Mouse (Mus musculus): ENCODE measurements around the gene Gria3. TPM values are rescaled to one million over a fixed set of nuclear protein-coding genes. Genes with fewer than 3 reads are reported as not detected.
A peak's percentile ranks its signal among the peaks of the same experiment; 100 is the strongest.

Gria3 gene
- polyA plus RNA-seq, 1 experiment from 2014 or later = 3.3 TPM

DNA sequence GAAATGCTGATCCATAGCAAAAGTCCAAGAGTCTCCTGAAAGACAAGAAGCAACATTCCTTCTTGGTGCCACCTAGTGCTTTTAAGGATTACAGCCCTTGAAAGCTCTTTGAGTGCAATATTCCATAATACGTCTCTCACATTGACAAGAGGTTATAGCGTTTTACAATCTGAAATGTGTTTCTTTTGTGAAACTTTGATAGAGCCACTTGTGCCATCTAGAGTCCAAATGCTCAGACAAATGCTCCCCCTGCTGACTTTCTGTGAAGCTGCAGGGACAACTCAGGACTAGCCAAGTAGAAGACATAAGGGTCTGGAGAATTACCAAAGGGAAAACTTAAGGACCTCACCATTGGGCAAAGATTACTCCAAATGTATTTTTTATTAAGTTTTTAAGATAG, 214.3 kb downstream of the Gria3 start:
- DNase-seq (ENCODE audit: low spot score) (peak; percentile 67), ATAC-seq (replicated peaks; ENCODE audit: low FRiP score, low read depth) (no peak)
- Histone ChIP-seq H3K27ac (no peak overlapping the region), H3K9ac (ENCODE audit: low read depth, low read length) (no peak overlapping the region), H3K36me3 (ENCODE audit: insufficient read depth, low read length) (no peaks in the 10 kb centered on the region), H3K4me3 (replicated peaks; ENCODE audit: low read depth, low read length) (no peak overlapping the region), H3K9me3 (replicated peaks; ENCODE audit: low read length) (no peaks in the 10 kb centered on the region), H3K4me1 (replicated peaks; ENCODE audit: insufficient read depth, low read length) (no peaks in the 10 kb centered on the region), H3K27me3 (ENCODE audit: insufficient read depth, low read length) (no peaks in the 10 kb centered on the region), H3K4me2 (ENCODE audit: low read length) (no peak overlapping the region)
- WGBS = 31% methylated on average over 2 of the region's 2 CpGs
- peak; percentile 74 for TF ChIP-seq CTCF (IDR thresholded peaks at IDR 0.05; ENCODE audit: low read depth)

DNA sequence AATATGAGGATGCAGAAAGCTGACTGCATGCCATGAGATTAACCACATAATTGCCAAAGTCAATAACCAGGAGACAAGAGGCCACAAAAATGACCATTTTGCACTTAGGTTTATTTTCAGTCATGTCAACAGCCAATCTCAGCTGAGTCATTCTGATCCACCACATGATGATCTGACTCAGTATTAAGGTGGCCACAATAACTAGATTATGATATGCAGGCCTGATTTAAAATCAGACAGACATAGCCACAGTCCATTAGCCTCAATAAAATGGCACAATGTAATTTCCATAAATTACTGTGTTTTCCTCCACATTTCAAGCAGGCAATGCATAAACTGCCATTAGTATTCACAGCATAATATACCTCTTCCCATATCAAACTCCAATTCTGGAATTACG, 216.3 kb downstream of the Gria3 start:
- H3K9me3 ChIP-seq (replicated peaks; ENCODE audit: low read length) = no peaks in the 10 kb centered on the region
- H3K27me3 ChIP-seq (ENCODE audit: insufficient read depth, low read length) = no peaks in the 10 kb centered on the region
- H3K27ac ChIP-seq = no peak overlapping the region
- H3K4me1 ChIP-seq (replicated peaks; ENCODE audit: insufficient read depth, low read length) = no peaks in the 10 kb centered on the region
- no peak overlapping the region for H3K4me2 ChIP-seq (ENCODE audit: low read length)
- TF ChIP-seq CTCF (IDR thresholded peaks at IDR 0.05; ENCODE audit: low read depth) = no peak
- DNase-seq (ENCODE audit: low spot score) (no peak), ATAC-seq (replicated peaks; ENCODE audit: low FRiP score, low read depth) (no peak)
- 85% methylated on average over 1 of the region's 1 CpGs for WGBS
- no peak overlapping the region for H3K9ac ChIP-seq (ENCODE audit: low read depth, low read length)
- no peaks in the 10 kb centered on the region for H3K36me3 ChIP-seq (ENCODE audit: insufficient read depth, low read length)
- no peak overlapping the region for H3K4me3 ChIP-seq (replicated peaks; ENCODE audit: low read depth, low read length)

DNA sequence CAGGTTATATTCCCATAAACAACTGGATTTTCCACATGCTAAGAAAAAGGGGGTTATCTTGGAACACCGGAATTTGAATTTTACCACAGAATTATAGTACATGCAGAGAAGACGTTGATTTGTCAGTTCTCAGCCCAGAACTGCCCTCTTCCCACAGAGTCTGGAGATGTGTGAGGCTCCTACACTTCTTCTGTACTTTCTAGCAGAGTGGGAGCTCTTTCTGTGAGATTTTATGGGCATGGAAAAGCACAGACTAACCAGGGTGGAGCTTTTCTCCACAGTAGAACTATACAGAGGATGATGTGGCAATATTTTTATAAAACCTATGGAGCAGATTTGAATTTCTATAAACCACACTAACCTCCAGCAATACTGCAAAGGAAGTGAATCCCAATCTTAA, 217.7 kb downstream of the Gria3 start:
- TF ChIP-seq CTCF (IDR thresholded peaks at IDR 0.05; ENCODE audit: low read depth) = no peak
- 76% methylated on average over 2 of the region's 2 CpGs for WGBS
- no peak overlapping the region for H3K4me2 ChIP-seq (ENCODE audit: low read length)
- H3K4me1 ChIP-seq (replicated peaks; ENCODE audit: insufficient read depth, low read length) = no peaks in the 10 kb centered on the region
- no peak overlapping the region for H3K4me3 ChIP-seq (replicated peaks; ENCODE audit: low read depth, low read length)
- ATAC-seq (replicated peaks; ENCODE audit: low FRiP score, low read depth) = no peak
- no peaks in the 10 kb centered on the region for H3K36me3 ChIP-seq (ENCODE audit: insufficient read depth, low read length)
- no peaks in the 10 kb centered on the region for H3K27me3 ChIP-seq (ENCODE audit: insufficient read depth, low read length)
- DNase-seq (ENCODE audit: low spot score) = no peak
- H3K9ac ChIP-seq (ENCODE audit: low read depth, low read length) = no peak overlapping the region
- H3K9me3 ChIP-seq (replicated peaks; ENCODE audit: low read length) = no peaks in the 10 kb centered on the region
- H3K27ac ChIP-seq = no peak overlapping the region

DNA sequence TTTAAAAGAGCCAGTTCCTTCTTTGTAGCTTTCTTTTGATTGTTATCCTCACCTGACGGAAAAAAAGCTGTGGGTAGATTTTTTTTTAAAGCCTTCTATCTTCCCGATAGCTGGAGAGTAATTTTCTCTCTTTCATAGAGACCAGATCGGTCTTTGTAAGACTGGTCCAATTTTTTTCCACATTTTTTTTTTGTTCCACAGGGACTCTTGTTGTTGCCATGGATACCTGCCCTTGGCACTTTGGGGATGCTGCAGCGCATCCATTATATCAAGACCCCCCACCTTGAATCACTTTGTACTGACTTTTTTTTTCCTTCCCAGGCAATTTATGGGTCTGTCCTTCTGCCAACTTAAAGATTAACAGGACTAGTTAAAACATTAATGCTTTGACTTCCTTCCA, 232.9 kb downstream of the Gria3 start:
- no peak overlapping the region for H3K9ac ChIP-seq (ENCODE audit: low read depth, low read length)
- ATAC-seq (replicated peaks; ENCODE audit: low FRiP score, low read depth) (no peak), DNase-seq (ENCODE audit: low spot score) (no peak)
- H3K4me3 ChIP-seq (replicated peaks; ENCODE audit: low read depth, low read length) = no peak overlapping the region
- no peak for TF ChIP-seq CTCF (IDR thresholded peaks at IDR 0.05; ENCODE audit: low read depth)
- no peaks in the 10 kb centered on the region for H3K9me3 ChIP-seq (replicated peaks; ENCODE audit: low read length)
- H3K27me3 ChIP-seq (ENCODE audit: insufficient read depth, low read length) = no peaks in the 10 kb centered on the region
- WGBS = 62% methylated on average over 4 of the region's 4 CpGs
- H3K36me3 ChIP-seq (ENCODE audit: insufficient read depth, low read length) = no peaks in the 10 kb centered on the region
- H3K27ac ChIP-seq = no peak overlapping the region
- H3K4me2 ChIP-seq (ENCODE audit: low read length) = no peak overlapping the region
- H3K4me1 ChIP-seq (replicated peaks; ENCODE audit: insufficient read depth, low read length) = no peaks in the 10 kb centered on the region

DNA sequence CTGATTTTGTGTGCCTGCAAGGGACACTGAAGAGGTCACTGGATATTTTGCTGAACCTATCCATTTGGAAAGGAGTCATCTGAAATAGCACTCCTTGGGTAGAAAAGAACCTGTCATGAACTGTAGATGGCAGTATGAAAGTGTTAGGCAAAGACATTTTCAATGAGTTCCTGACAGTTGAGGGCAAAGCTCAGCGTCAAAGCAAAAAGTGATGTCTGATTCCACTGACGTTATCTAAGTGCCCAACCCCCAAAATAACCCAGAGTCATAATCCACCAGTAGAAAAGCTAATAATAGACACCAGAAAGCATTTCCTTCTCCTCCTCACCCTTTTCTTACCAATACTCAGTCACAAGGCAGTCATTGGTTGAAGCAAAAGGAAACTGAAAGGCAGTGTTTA, 244.3 kb downstream of the Gria3 start:
- Histone ChIP-seq H3K27ac (no peak overlapping the region), H3K4me1 (replicated peaks; ENCODE audit: insufficient read depth, low read length) (no peaks in the 10 kb centered on the region), H3K36me3 (ENCODE audit: insufficient read depth, low read length) (no peaks in the 10 kb centered on the region), H3K9ac (ENCODE audit: low read depth, low read length) (no peak overlapping the region), H3K4me3 (replicated peaks; ENCODE audit: low read depth, low read length) (no peak overlapping the region), H3K27me3 (ENCODE audit: insufficient read depth, low read length) (no peaks in the 10 kb centered on the region), H3K9me3 (replicated peaks; ENCODE audit: low read length) (no peaks in the 10 kb centered on the region), H3K4me2 (ENCODE audit: low read length) (no peak overlapping the region)
- ATAC-seq (replicated peaks; ENCODE audit: low FRiP score, low read depth) (no peak), DNase-seq (ENCODE audit: low spot score) (no peak)
- no peak for TF ChIP-seq CTCF (IDR thresholded peaks at IDR 0.05; ENCODE audit: low read depth)
- WGBS = 64% methylated on average over 2 of the region's 2 CpGs

DNA sequence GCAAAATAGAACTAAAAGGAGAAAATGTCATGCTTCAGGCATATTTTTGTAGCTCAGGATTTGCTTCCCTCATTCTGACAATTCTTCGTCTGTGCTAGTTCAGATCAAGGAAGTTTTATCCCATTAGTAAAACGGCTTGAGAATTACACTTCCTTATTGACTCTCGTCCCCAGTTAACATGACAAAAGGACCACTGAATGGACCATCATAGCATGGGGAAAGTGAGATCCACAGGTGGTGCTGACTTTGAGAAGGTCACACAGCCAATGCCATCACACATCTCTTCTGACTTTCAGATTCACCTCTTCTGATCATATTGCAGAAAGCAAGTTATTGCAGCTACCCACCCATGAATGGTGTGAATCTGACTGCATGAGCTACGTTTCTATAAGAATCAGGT, 257.1 kb downstream of the Gria3 start:
- Histone ChIP-seq H3K4me2 (ENCODE audit: low read length) (no peak overlapping the region), H3K36me3 (ENCODE audit: insufficient read depth, low read length) (no peaks in the 10 kb centered on the region), H3K27me3 (ENCODE audit: insufficient read depth, low read length) (no peaks in the 10 kb centered on the region), H3K4me1 (replicated peaks; ENCODE audit: insufficient read depth, low read length) (no peaks in the 10 kb centered on the region), H3K4me3 (replicated peaks; ENCODE audit: low read depth, low read length) (no peak overlapping the region), H3K9me3 (replicated peaks; ENCODE audit: low read length) (no peaks in the 10 kb centered on the region), H3K9ac (ENCODE audit: low read depth, low read length) (no peak overlapping the region), H3K27ac (no peak overlapping the region)
- 66% methylated on average over 4 of the region's 4 CpGs for WGBS
- DNase-seq (ENCODE audit: low spot score) (no peak), ATAC-seq (replicated peaks; ENCODE audit: low FRiP score, low read depth) (no peak)
- TF ChIP-seq CTCF (IDR thresholded peaks at IDR 0.05; ENCODE audit: low read depth) = no peak

DNA sequence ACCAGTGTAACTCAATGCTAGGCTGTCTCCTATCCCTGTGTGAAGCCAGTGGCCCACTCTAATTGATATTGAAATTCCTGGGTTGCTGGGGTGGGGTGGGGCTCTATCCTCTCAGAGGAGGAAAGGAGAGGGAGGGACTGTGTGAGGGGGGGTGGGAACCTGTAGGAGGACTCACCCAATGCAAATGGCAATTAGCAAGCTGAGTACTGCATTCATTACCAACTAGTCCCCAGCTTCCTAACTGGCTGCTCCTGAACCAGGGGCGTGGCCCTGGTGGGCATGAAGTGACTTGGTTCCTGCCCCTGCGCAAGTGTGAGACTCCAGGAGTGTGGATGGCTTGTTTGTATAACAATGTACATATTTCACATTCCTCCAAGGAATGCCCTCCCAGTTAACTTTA, 288.2 kb downstream of the Gria3 start:
- Histone ChIP-seq H3K36me3 (ENCODE audit: insufficient read depth, low read length) (no peaks in the 10 kb centered on the region), H3K4me1 (replicated peaks; ENCODE audit: insufficient read depth, low read length) (no peaks in the 10 kb centered on the region), H3K4me2 (ENCODE audit: low read length) (no peak overlapping the region), H3K4me3 (replicated peaks; ENCODE audit: low read depth, low read length) (no peak overlapping the region), H3K9ac (ENCODE audit: low read depth, low read length) (no peak overlapping the region), H3K27ac (no peak overlapping the region), H3K27me3 (ENCODE audit: insufficient read depth, low read length) (no peaks in the 10 kb centered on the region), H3K9me3 (replicated peaks; ENCODE audit: low read length) (no peaks in the 10 kb centered on the region)
- DNase-seq (ENCODE audit: low spot score) = no peak
- no peak for TF ChIP-seq CTCF (IDR thresholded peaks at IDR 0.05; ENCODE audit: low read depth)
- 63% methylated on average over 2 of the region's 2 CpGs for WGBS
- no peak for ATAC-seq (replicated peaks; ENCODE audit: low FRiP score, low read depth)

Data from kidney, postnatal 0 days (tissue).